Mouse (Mus musculus) intestine, postnatal 0 days (tissue): ENCODE data around the gene Maml3. TPM values are rescaled to one million over a fixed set of nuclear protein-coding genes. Genes with fewer than 3 reads are reported as not detected.

ENCODE experiments used
- ATAC-seq: fragments of 200-750 bp; cut with Nextera tagmentation; 2 replicates; pipeline ENCODE4 v1.8.0; 2017; ENCODE audit warnings: mild to moderate bottlenecking, moderate TSS enrichment, moderate library complexity
- H3K27ac ChIP-seq: fragments of 300-500 bp; sonication (generic); 2 replicates; pipeline ENCODE4 v1.5.1; 2014; ENCODE audit warnings: mild to moderate bottlenecking, low read depth, low read length, moderate library complexity
- H3K27me3 ChIP-seq: fragments of 300-500 bp; sonication (generic); replicated peaks from 2 replicates; pipeline ENCODE4 v1.6.1; 2014; ENCODE audit warnings: low read length, mixed read lengths; ENCODE audit not compliant: control insufficient read depth, insufficient read depth
- H3K36me3 ChIP-seq: fragments of 300-500 bp; sonication (generic); 2 replicates; pipeline ENCODE4 v1.6.1; 2014; ENCODE audit warnings: mild to moderate bottlenecking, moderate library complexity; ENCODE audit not compliant: control insufficient read depth, insufficient read depth
- H3K4me1 ChIP-seq: fragments of 300-500 bp; sonication (generic); replicated peaks from 2 replicates; pipeline ENCODE4 v1.6.1; 2014; ENCODE audit warnings: antibody characterized with exemption, low read length, mixed read lengths; ENCODE audit not compliant: control insufficient read depth, insufficient read depth
- H3K4me2 ChIP-seq: fragments of 300-500 bp; sonication (generic); replicated peaks from 2 replicates; pipeline ENCODE4 v1.6.1; 2014; ENCODE audit warnings: low read depth, mild to moderate bottlenecking, moderate library complexity
- H3K4me3 ChIP-seq: fragments of 300-500 bp; sonication (generic); 2 replicates; pipeline ENCODE4 v1.5.1; 2014; ENCODE audit warnings: low read depth, low read length
- H3K9ac ChIP-seq: fragments of 300-500 bp; sonication (generic); 2 replicates; pipeline ENCODE4 v1.6.1; 2014; ENCODE audit warnings: mild to moderate bottlenecking, low read depth, low read length
- H3K9me3 ChIP-seq: fragments of 300-500 bp; sonication (generic); 2 replicates; pipeline ENCODE4 v1.6.1; 2016; ENCODE audit warnings: mixed run types; ENCODE audit not compliant: control insufficient read depth
- CTCF ChIP-seq: sonication (generic); IDR thresholded peaks from 2 replicates; pipeline ENCODE4 v1.5.1; 2016; ENCODE audit warnings: low read depth, mild to moderate bottlenecking, control low read depth, antibody characterized with exemption, moderate library complexity
- WGBS: fragments of 180-500 bp; shearing (Covaris S2); extraction: QIAGEN DNeasy Blood & Tissue Kit; methylation state at CpG from one replicate; pipeline ENCODE4 v1.1.7; 2014; 5-methylcytosine and 5-hydroxymethylcytosine counted together
- polyA plus RNA-seq: library from polyadenylated mRNA; unstranded; fragments of >200 nt; fragmentation: Nextera tagmentation; extraction: Ambion mirVana; gene quantifications from 2 replicates; pipeline ENCODE4 v1.2.1, GENCODE M21; 2015

Gene Maml3
- polyA plus RNA-seq, 1 experiment from 2014 or later = 2.0 TPM

DNA sequence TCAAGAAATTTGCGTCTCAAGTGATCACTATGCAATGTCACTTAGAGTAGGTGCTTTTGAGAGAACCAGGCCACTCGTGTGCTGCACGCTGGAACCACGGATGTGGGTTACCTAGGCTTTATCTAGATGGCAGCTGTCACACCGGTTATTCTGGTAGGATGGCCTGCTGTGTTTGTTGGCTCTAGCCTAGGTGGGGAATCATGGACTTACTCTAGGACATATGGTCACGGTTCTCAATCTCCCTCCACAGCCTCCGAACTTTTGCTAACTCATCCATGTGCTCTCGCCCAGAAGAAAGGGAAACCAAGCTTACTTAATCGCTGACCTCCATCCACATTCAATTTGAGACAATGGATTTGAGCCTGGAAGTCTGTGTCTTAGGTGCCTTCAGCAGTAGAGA lies 280.4 kb downstream of the Maml3 start:
- no peak for ATAC-seq
- 81% methylated on average over 9 of the region's 9 CpGs for WGBS
- Histone ChIP-seq H3K9ac (no peak overlapping the region), H3K9me3 (no peaks in the 10 kb centered on the region), H3K36me3 (no peaks in the 10 kb centered on the region), H3K27ac (no peak overlapping the region), H3K4me1 (no peaks in the 10 kb centered on the region), H3K4me2 (no peak overlapping the region), H3K27me3 (no peaks in the 10 kb centered on the region), H3K4me3 (no peak overlapping the region)
- TF ChIP-seq CTCF = no peak

DNA sequence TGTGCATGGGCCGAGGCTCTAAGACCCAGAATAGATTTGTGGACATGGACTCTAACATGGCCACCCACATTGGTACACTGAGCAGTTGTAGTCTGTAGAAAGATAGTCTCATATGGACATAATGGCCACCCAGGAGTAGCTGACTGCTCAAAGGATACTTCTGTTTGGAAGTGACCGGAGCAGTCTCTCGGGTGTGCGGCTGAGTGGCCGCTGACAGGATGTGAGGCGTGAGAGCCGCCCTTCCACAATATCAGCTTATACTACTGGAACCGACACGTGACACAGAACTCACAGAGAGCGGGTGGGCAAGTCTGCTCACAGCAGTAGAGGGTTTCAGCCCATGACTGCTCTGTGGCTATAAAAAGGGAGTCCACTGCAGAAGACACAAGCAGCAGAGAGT lies 283.3 kb downstream of the Maml3 start:
- H3K4me2 ChIP-seq = no peak overlapping the region
- no peak for ATAC-seq

DNA sequence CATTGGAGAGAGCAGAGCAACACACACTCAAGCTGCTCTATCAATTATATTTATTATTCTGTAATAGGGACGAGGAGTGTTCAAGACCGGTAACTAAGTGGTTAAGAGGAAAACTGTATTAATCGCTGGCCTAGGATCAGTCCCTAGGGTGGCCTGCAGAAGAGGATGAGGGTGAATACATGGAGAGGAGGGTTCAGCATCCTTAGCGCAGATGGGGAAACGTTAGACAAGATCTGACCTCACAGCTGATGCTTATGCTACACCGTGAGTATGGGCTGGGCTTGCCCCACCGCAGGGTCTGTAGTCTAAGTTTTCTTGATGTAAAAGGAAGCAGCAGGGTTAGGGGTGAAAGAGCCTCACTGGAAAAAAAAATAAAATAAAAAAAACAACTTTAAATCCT lies 285.8 kb downstream of the Maml3 start:
- Histone ChIP-seq H3K4me2 (no peak overlapping the region), H3K4me1 (no peaks in the 10 kb centered on the region), H3K27ac (no peak overlapping the region), H3K9ac (no peak overlapping the region), H3K4me3 (no peak overlapping the region), H3K36me3 (no peaks in the 10 kb centered on the region), H3K27me3 (no peaks in the 10 kb centered on the region), H3K9me3 (no peaks in the 10 kb centered on the region)
- WGBS = 86% methylated on average over 7 of the region's 7 CpGs
- TF ChIP-seq CTCF = no peak
- no peak for ATAC-seq

More for the DNA sequence above, 283.3 kb downstream of the Maml3 start:
- Histone ChIP-seq H3K4me1 (no peaks in the 10 kb centered on the region), H3K27me3 (no peaks in the 10 kb centered on the region), H3K9ac (no peak overlapping the region), H3K36me3 (no peaks in the 10 kb centered on the region), H3K9me3 (no peaks in the 10 kb centered on the region), H3K27ac (no peak overlapping the region), H3K4me3 (no peak overlapping the region)
- WGBS = 88% methylated on average over 10 of the region's 10 CpGs
- TF ChIP-seq CTCF = no peak

DNA sequence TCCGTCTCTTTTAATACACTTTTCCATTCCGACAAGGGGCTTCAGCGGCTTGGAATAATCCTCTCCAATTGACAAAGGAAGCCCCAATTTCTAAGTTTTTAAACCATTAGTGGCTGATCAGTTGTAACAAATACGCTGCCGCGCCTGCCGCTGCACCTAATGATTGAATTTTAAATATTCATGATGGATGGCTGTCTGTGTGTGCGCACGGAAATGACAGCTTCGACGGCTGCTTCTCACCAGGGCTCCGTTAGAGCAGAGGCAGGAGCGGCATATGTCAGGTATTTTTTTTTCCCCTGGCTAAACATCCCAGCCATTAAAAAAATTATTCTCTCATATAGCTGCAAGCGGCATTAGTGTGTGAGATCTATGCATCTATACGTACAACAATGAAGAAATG lies 287.0 kb downstream of the Maml3 start:
- no peaks in the 10 kb centered on the region for H3K27me3 ChIP-seq
- H3K4me1 ChIP-seq = no peaks in the 10 kb centered on the region
- no peak overlapping the region for H3K4me3 ChIP-seq
- no peaks in the 10 kb centered on the region for H3K36me3 ChIP-seq
- no peak for ATAC-seq
- H3K4me2 ChIP-seq = no peak overlapping the region
- TF ChIP-seq CTCF = no peak
- H3K9ac ChIP-seq = no peak overlapping the region
- 95% methylated on average over 15 of the region's 15 CpGs for WGBS
- no peaks in the 10 kb centered on the region for H3K9me3 ChIP-seq
- H3K27ac ChIP-seq = no peak overlapping the region

DNA sequence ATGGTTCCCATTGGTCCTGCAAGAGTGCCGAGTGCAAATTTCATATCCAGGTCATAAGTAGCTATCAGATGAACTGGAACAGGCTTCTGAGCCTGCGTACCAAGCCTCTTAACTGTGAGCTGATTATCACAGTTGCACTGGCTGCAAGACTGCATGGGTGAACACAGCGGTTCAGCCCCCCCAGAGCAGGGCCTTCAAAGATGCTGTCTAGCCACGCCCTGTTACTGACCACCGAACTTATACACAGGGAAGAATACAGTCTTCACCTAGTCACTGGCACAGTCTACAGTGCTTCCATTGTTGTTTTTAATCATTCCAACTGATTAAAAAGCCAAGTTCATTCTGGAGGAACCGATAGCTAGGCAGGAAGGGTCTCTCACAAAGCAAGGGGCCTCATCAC lies 287.5 kb downstream of the Maml3 start:
- ATAC-seq = no peak
- TF ChIP-seq CTCF = no peak
- Histone ChIP-seq H3K27me3 (no peaks in the 10 kb centered on the region), H3K4me2 (no peak overlapping the region), H3K4me1 (no peaks in the 10 kb centered on the region), H3K4me3 (no peak overlapping the region), H3K36me3 (no peaks in the 10 kb centered on the region), H3K9ac (no peak overlapping the region), H3K9me3 (no peaks in the 10 kb centered on the region), H3K27ac (no peak overlapping the region)
- WGBS = 87% methylated on average over 6 of the region's 6 CpGs

DNA sequence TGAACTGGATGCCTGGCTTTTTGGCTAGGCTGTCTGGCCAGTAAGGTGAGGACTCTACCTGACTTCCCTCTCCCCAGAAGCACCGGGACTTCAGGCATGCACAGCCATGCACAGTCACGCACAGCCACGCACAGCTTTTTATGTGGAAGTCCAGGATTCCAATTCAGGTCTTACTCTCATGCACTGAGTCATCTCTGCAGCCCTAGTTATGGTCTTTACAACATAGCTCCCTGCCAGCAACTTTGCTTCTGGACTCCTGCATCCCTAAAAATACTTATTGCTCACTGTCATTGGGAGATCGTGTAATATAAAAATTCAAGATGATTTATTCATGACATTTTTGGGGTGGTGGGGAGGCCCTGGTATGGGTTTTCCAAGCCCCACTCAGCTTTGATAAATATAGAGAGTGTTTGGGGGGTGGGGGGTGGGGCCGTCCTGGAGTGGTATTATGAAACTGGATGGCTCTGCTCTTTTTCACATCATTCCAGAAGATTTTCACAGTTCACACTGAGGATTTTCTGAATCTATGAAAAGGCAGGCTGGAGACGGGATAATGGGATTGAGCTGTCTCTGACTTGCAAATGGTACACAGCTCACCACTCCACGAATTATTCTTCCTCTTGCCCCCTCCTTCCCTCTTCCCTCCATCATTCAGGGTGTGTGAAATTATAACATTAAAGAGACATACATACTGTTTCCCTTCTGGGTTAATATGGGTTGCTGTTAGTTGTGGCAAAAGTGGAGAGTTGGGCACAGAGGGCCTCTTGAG lies 288.2 kb downstream of the Maml3 start:
- H3K4me1 ChIP-seq = no peaks in the 10 kb centered on the region
- H3K27ac ChIP-seq = no peak overlapping the region
- H3K4me2 ChIP-seq = no peak overlapping the region
- WGBS = 85% methylated on average over 7 of the region's 7 CpGs
- H3K4me3 ChIP-seq = no peak overlapping the region
- H3K27me3 ChIP-seq = no peaks in the 10 kb centered on the region
- no peak for TF ChIP-seq CTCF
- ATAC-seq = no peak
- no peak overlapping the region for H3K9ac ChIP-seq
- no peaks in the 10 kb centered on the region for H3K36me3 ChIP-seq
- H3K9me3 ChIP-seq = no peaks in the 10 kb centered on the region
